Mouse (Mus musculus): ENCODE measurements around the gene Ces1e. TPM values are rescaled to one million over a fixed set of nuclear protein-coding genes. Genes with fewer than 3 reads are reported as not detected.

Gene Ces1e
- total and polyA plus RNA-seq, 3 experiments, result not detected

- no peak overlapping the region for H3K4me3 ChIP-seq (replicated peaks in 1 of 3; ENCODE audit: low read depth in 2 of 3, low read length in 2 of 3, poor library complexity in 1 of 3)
- no peaks in the 10 kb centered on the region for H3K36me3 ChIP-seq (replicated peaks in 1 of 2; ENCODE audit: control insufficient read depth in 1 of 2, insufficient read depth in 1 of 2, low read length in 1 of 2)
- TF ChIP-seq NRF1 (IDR thresholded peaks at IDR 0.05; ENCODE audit: low read depth, low read length) (no peak), EP300 (IDR thresholded peaks at IDR 0.05; ENCODE audit: low read length) (no peak), CTCF (conservative IDR thresholded peaks at IDR 0.05 in 1 of 2, IDR thresholded peaks at IDR 0.05 in 1 of 2; ENCODE audit: low read depth in 2 of 2, low read length in 2 of 2) (0 out of 4 replicates have a peak, but pooled peaks of 1 of the 2 experiments have one; percentile 11), USF2 (conservative IDR thresholded peaks at IDR 0.05; ENCODE audit: low read depth, low read length) (no peak)
- H3K9me3 ChIP-seq (replicated peaks; ENCODE audit: low read length), result no peaks in the 10 kb centered on the region
- no peak for DNase-seq (ENCODE audit: extremely low read depth)
- in situ Hi-C loops (cut with MboI; ENCODE audit: low pct_ligation_motif_present, low pct_unique_long_range_greater_than_20kb, low sequenced_read_pairs), result no loop called here
- H3K4me1 ChIP-seq (ENCODE audit: control insufficient read depth in 1 of 2, insufficient read depth in 2 of 2), result no peaks in the 10 kb centered on the region
- H3K9ac ChIP-seq (ENCODE audit: insufficient read depth, low read depth), result no peak overlapping the region
- no peak overlapping the region for H3K4me2 ChIP-seq (ENCODE audit: insufficient read depth, low read depth, poor library complexity, severe bottlenecking)
- H3K27ac ChIP-seq (ENCODE audit: insufficient read depth, low read depth), result no peak overlapping the region
- dilution Hi-C loops (cut with MboI; ENCODE audit: extremely low pct_ligation_motif_present, extremely low pct_unique_long_range_greater_than_20kb, low sequenced_read_pairs), result no loop called here
- no peaks in the 10 kb centered on the region for H3K79me2 ChIP-seq (replicated peaks; ENCODE audit: control insufficient read depth, extremely low read depth, insufficient read depth, poor library complexity, severe bottlenecking)
- H3K27me3 ChIP-seq (replicated peaks), result peaks cover 30% of the 10 kb centered on the region
Measured at GRCm38 (mm10) chr8:93217867-93218266, 11.6 kb downstream of the Ces1e start.

- H3K79me2 ChIP-seq (replicated peaks; ENCODE audit: control insufficient read depth, extremely low read depth, insufficient read depth, poor library complexity, severe bottlenecking), result no peaks in the 10 kb centered on the region
- in situ Hi-C loops (cut with MboI; ENCODE audit: low pct_ligation_motif_present, low pct_unique_long_range_greater_than_20kb, low sequenced_read_pairs), result no loop called here
- no peak for DNase-seq (ENCODE audit: extremely low read depth)
- dilution Hi-C loops (cut with MboI; ENCODE audit: extremely low pct_ligation_motif_present, extremely low pct_unique_long_range_greater_than_20kb, low sequenced_read_pairs), result no loop called here
- H3K4me1 ChIP-seq (ENCODE audit: control insufficient read depth in 1 of 2, insufficient read depth in 2 of 2), result no peaks in the 10 kb centered on the region
- no peak overlapping the region for H3K4me2 ChIP-seq (ENCODE audit: insufficient read depth, low read depth, poor library complexity, severe bottlenecking)
- TF ChIP-seq KAT2A (IDR thresholded peaks at IDR 0.05; ENCODE audit: insufficient replicate concordance, low read length) (no peak), ZNF384 (IDR thresholded peaks at IDR 0.05; ENCODE audit: low read depth, low read length) (no peak), POLR2AphosphoS2 (IDR thresholded peaks at IDR 0.05; ENCODE audit: low read depth, low read length) (no peak), BHLHE40 (IDR thresholded peaks at IDR 0.05; ENCODE audit: low read depth, low read length) (no peak), USF1 (IDR thresholded peaks at IDR 0.05; ENCODE audit: low read depth, low read length) (no peak), UBTF (IDR thresholded peaks at IDR 0.05; ENCODE audit: low read depth, low read length) (no peak), MAZ (IDR thresholded peaks at IDR 0.05; ENCODE audit: low read depth, low read length) (no peak), CHD2 (IDR thresholded peaks at IDR 0.05; ENCODE audit: low read length) (no peak), ELF1 (IDR thresholded peaks at IDR 0.05; ENCODE audit: low read depth, low read length) (no peak), ZC3H11A (IDR thresholded peaks at IDR 0.05; ENCODE audit: low read depth, low read length) (no peak), CTCF (conservative IDR thresholded peaks at IDR 0.05 in 1 of 2, IDR thresholded peaks at IDR 0.05 in 1 of 2; ENCODE audit: low read depth in 2 of 2, low read length in 2 of 2) (no peak), IRF4 (IDR thresholded peaks at IDR 0.05; ENCODE audit: low read depth, low read length) (no peak), USF2 (conservative IDR thresholded peaks at IDR 0.05; ENCODE audit: low read depth, low read length) (no peak), PAX5 (IDR thresholded peaks at IDR 0.05; ENCODE audit: low read length) (no peak), CHD1 (IDR thresholded peaks at IDR 0.05; ENCODE audit: low read depth, low read length) (no peak)
- H3K4me3 ChIP-seq (replicated peaks in 1 of 3; ENCODE audit: low read depth in 2 of 3, low read length in 2 of 3, poor library complexity in 1 of 3), result no peak overlapping the region
- peaks cover 28% of the 10 kb centered on the region for H3K27me3 ChIP-seq (replicated peaks)
- no peaks in the 10 kb centered on the region for H3K36me3 ChIP-seq (replicated peaks in 1 of 2; ENCODE audit: control insufficient read depth in 1 of 2, insufficient read depth in 1 of 2, low read length in 1 of 2)
- H3K27ac ChIP-seq (ENCODE audit: insufficient read depth, low read depth), result no peak overlapping the region
- no peaks in the 10 kb centered on the region for H3K9me3 ChIP-seq (replicated peaks; ENCODE audit: low read length)
- no peak overlapping the region for H3K9ac ChIP-seq (ENCODE audit: insufficient read depth, low read depth)
Measured at GRCm38 (mm10) chr8:93217375-93217774, 12.0 kb downstream of the Ces1e start.

All from CH12.LX (cell line).